Mouse (Mus musculus): ENCODE measurements around the gene Fmo1.

Fmo1 gene

GRCm38 (mm10) chr1:162866280-162866681, at the start of gene Fmo1:
Gene Fmo1 (minus strand): TSS chr1:162866610.
- DNase-seq (ENCODE audit: low read depth, low spot score) = no peak

DNA sequence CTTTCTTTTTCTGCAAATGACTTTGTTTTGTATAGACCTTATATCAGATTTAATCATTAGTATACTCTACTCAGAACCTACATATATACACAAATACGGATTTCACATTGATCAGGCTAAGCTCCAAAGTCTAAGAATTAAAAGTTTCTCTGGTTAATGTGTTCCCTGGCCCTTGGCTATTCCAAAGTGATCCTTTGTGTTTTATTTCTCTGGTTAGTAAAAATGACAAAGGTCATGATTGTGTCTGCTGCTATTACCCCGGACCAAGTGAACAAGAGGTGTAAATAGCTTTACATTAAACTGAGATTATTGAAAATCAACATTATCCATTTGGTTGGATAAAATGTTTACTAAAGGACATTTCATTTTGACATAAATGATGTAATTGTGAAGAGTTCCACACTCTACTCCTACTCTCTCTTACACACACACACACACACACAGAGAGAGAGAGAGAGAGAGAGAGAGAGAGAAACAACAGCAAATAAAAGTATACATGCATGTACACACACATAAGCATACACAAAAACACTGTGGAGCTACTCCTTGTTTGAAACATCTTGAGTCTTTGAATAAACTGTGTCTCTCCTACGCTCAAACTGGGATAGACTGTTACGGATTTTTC, 48.6 kb upstream of the Fmo1 start:
- no peak for DNase-seq (ENCODE audit: low read depth, low spot score)

- DNase-seq (ENCODE audit: low read depth, low spot score) = no peak
These were observed 45.7 kb upstream of the Fmo1 start for GRCm38 (mm10) chr1:162912085-162912484.

DNA sequence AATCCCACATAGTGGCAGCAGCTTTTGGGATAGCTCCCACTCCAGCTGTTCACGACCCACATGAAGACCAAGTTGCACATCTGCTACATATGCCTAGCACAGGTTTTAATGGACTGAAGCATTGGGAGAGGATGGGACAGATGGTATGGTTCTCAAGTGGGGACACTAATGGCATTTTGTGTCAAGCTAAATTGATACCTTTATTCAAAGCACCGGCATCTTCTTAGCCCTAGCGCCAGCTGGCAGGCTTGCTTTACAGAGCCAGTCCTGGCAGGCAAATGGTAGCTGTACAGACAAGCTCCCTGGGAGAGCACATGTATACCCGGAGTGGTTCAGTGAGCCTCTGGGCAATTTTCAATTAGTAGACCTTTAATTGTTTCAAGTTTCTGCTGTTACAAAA, 35.5 kb upstream of the Fmo1 start:
- DNase-seq (ENCODE audit: low read depth, low spot score) = no peak

GRCm38 (mm10) chr1:162897838-162898811, 31.7 kb upstream of the Fmo1 start, which contains the start of gene Fmo2:
Gene Fmo2 (minus strand): TSS chr1:162898726.
- DNase-seq (ENCODE audit: low read depth, low spot score) = no peak

GRCm38 (mm10) chr1:162895900-162896299, 29.5 kb upstream of the Fmo1 start:
- DNase-seq (ENCODE audit: low read depth, low spot score) = no peak

- DNase-seq (ENCODE audit: low read depth, low spot score) = no peak
These were observed 26.6 kb upstream of the Fmo1 start for GRCm38 (mm10) chr1:162893014-162893413.

GRCm38 (mm10) chr1:162891980-162892451, 25.6 kb upstream of the Fmo1 start:
- no peak for DNase-seq (ENCODE audit: low read depth, low spot score)

- no peak for DNase-seq (ENCODE audit: low read depth, low spot score)
These were observed 22.2 kb upstream of the Fmo1 start for GRCm38 (mm10) chr1:162888646-162889045.

DNA sequence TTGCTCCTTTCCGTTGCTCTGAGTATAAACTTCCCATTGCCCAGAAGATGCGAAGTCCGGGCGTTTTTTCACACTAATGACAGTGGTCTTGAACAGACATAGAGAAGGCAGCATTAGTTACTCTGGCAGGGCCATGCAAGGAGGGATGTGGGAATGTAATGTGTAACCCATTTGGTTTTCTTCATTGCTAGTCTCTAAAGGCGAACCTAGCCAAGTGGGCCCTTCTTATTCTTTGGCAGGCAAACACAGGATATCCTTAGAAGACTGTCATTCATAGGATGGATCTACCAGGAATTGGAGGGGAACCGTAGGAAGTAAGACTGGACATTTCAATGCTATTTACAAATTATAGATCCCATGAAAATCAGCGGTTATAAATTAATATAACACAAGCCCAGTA, 21.2 kb upstream of the Fmo1 start:
- DNase-seq (ENCODE audit: low read depth, low spot score) = no peak

GRCm38 (mm10) chr1:162886138-162886816, 19.9 kb upstream of the Fmo1 start:
- DNase-seq (ENCODE audit: low read depth, low spot score) = no peak

DNA sequence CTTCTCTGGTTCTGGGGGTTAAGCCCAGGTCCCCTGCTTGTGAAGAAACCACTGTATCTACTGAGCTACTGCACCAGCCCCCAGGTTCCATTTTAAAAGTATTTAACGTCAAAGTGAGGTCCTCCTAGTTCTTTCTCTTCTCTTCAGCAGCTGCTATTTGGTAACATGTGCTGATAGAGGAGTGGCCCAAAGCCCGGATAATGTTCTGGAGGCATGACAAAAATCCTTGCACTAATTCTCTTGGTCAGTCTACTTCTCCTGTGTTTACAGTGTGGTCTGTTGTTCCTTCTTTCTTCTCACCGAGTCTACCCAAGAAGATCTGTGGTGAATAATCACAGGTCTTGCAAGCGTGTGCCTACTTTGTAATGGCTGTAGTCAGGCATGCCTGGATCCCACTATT, 16.3 kb upstream of the Fmo1 start:
- DNase-seq (ENCODE audit: low read depth, low spot score) = no peak

- DNase-seq (ENCODE audit: low read depth, low spot score) = peak; percentile 22
These were observed 13.4 kb upstream of the Fmo1 start for GRCm38 (mm10) chr1:162879595-162880369.

DNA sequence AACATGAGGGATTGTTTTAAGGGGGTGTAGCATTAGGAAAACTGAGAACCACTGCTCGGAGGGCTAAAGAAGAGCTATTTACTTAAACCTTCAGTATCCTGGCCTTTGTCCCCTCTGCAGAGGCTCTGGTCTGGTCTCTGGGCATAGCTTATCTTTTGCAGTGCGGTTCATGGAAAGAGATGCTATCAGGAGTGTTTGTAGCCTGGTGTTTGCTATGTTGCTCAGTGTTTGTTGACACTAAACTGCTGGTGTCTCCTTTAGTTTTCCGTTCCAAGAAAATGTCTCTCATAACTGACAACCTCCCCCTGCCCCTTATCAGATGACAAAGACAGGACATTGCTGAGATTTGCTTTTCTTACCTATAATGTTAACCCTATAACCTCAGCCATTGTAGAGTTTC, 8.7 kb upstream of the Fmo1 start:
- no peak for DNase-seq (ENCODE audit: low read depth, low spot score)

GRCm38 (mm10) chr1:162871701-162872311, 5.4 kb upstream of the Fmo1 start:
- DNase-seq (ENCODE audit: low read depth, low spot score) = no peak

DNA sequence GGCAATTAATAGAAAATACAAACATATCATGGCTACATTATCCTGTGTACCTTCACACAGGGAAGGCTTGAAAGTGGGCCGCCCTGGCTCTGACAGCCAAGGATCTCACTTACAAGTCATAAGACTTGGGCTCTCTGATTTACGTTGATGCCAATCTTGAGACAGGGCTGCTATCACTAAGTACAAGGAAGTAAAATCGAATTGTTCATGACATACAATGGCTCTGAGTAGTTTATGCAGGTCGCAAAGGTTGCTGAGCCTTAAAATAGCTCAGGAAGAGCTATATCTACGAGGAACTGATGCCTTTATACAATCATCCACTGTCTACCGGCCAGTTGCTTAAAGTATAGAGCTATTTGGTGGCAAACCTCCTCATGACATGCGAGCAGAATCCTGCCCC, 4.6 kb upstream of the Fmo1 start:
- no peak for DNase-seq (ENCODE audit: low read depth, low spot score)

GRCm38 (mm10) chr1:162867396-162867795, 986 bp upstream of the Fmo1 start:
- no peak for DNase-seq (ENCODE audit: low read depth, low spot score)

DNA sequence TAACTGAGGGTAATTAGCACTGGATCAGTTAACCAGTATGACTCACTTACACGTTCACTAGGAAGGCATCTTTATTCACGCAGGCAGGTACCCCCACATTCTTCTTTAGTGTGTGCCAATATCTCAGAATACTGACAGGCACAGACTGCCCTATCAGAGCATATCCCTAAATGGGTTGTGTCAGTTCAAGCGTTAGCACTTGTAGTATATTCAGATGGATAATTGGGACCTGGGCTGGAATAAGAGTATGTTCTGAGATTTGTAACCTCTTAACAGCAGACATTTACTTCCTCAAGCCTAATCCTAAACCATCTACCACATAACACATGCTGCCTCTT, 948 bp downstream of the Fmo1 start:
- DNase-seq (ENCODE audit: low read depth, low spot score) = no peak

DNA sequence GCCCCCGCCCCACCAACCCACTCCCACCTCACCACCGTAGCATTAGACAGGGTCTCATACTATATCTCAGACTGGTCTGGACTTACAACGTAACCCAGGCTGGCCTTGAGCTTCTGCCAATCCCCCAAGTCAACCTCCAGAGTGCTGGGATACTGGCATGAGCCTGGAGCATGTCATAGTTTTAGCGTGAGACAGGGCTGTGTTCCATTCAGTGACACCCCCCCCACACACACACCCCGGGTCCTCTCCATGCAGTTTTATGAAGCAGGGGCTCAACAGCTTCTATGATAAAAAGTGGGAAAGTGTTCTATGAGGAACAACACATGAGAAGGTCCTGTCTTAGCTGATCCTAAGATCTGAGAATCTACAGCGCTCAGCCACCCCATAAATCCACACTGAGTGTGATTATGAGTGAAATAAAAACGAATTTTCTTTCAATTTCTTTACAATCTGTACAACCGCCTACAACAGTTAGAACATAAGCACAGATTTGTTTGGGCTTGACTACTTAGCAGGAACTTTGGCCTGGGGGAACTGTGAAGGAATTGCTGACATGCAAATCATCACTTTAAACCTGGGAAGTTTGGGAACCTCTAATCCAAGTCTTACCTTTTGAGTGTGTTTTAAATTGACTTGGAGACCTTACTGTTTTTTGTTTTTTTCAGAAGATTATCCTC, 1.5 kb downstream of the Fmo1 start:
- no peak for DNase-seq (ENCODE audit: low read depth, low spot score)

- no peak for DNase-seq (ENCODE audit: low read depth, low spot score)
These were observed 2.1 kb downstream of the Fmo1 start for GRCm38 (mm10) chr1:162864279-162864678.

Data from CD4-positive helper T cell, adult 2 months (primary cell).